Mouse (Mus musculus) liver, postnatal 0 days (tissue): ENCODE results near the gene Mlc1. TPM values are rescaled to one million over a fixed set of nuclear protein-coding genes. Genes with fewer than 3 reads are reported as not detected.

Experiments used
- ATAC-seq: fragments of 200-750 bp; cut with Nextera tagmentation; 2 replicates; pipeline ENCODE4 v1.8.0; 2017; ENCODE audit warnings: mild to moderate bottlenecking, moderate library complexity
- DNase-seq: peaks from one replicate; pipeline ENCODE4 v3.0.0-alpha.2; 2016
- H3K27ac ChIP-seq: fragments of 300-500 bp; sonication (generic); 2 replicates; pipeline ENCODE4 v1.5.1; 2014; ENCODE audit warnings: antibody characterized with exemption, moderate library complexity, mild to moderate bottlenecking, low read depth
- H3K27me3 ChIP-seq: fragments of 300-500 bp; sonication (generic); 2 replicates; pipeline ENCODE4 v1.6.1; 2014; ENCODE audit warnings: low read length, control low read depth, mixed read lengths; ENCODE audit not compliant: insufficient read depth
- H3K36me3 ChIP-seq: fragments of 300-500 bp; sonication (generic); replicated peaks from 2 replicates; pipeline ENCODE4 v1.6.1; 2014; ENCODE audit warnings: mild to moderate bottlenecking, control low read depth, low read length, moderate library complexity, mixed read lengths; ENCODE audit not compliant: insufficient read depth
- H3K4me1 ChIP-seq: fragments of 300-500 bp; sonication (generic); 2 replicates; pipeline ENCODE4 v1.6.1; 2014; ENCODE audit warnings: antibody characterized with exemption, mild to moderate bottlenecking, control low read depth; ENCODE audit not compliant: insufficient read depth
- H3K4me2 ChIP-seq: fragments of 300-500 bp; sonication (generic); 2 replicates; pipeline ENCODE4 v1.6.1; 2014; ENCODE audit warnings: low read depth, mild to moderate bottlenecking, low read length, moderate library complexity, mixed read lengths
- H3K4me3 ChIP-seq: fragments of 300-500 bp; sonication (generic); 2 replicates; pipeline ENCODE4 v1.5.1; 2014; ENCODE audit warnings: low read depth, low read length
- H3K9ac ChIP-seq: fragments of 300-500 bp; sonication (generic); replicated peaks from 2 replicates; pipeline ENCODE4 v1.6.1; 2014; ENCODE audit warnings: mild to moderate bottlenecking, moderate library complexity
- H3K9me3 ChIP-seq: fragments of 300-500 bp; sonication (generic); 2 replicates; pipeline ENCODE4 v1.6.1; 2016; ENCODE audit warnings: mild to moderate bottlenecking, control low read depth, low read length, mixed read lengths
- CTCF ChIP-seq: sonication (generic); IDR thresholded peaks from 2 replicates; pipeline ENCODE4 v1.5.1; 2016; ENCODE audit warnings: antibody characterized with exemption, low read depth
- EP300 ChIP-seq: IDR thresholded peaks from 2 replicates; pipeline ENCODE4 v1.6.1; 2016; ENCODE audit warnings: antibody characterized with exemption, low read depth, mild to moderate bottlenecking
- WGBS: fragments of 180-500 bp; shearing (Covaris S2); extraction: QIAGEN DNeasy Blood & Tissue Kit; methylation state at CpG from one replicate; pipeline ENCODE4 v1.1.7; 2014; ENCODE audit not compliant: insufficient replicate concordance; 5-methylcytosine and 5-hydroxymethylcytosine counted together
- polyA plus RNA-seq: library from polyadenylated mRNA; unstranded; fragments of >200 nt; fragmentation: Nextera tagmentation; extraction: Ambion mirVana; gene quantifications from 2 replicates; pipeline ENCODE4 v1.2.1, GENCODE M21; 2015

Gene Mlc1
- polyA plus RNA-seq, 1 experiment from 2014 or later = not detected

DNA sequence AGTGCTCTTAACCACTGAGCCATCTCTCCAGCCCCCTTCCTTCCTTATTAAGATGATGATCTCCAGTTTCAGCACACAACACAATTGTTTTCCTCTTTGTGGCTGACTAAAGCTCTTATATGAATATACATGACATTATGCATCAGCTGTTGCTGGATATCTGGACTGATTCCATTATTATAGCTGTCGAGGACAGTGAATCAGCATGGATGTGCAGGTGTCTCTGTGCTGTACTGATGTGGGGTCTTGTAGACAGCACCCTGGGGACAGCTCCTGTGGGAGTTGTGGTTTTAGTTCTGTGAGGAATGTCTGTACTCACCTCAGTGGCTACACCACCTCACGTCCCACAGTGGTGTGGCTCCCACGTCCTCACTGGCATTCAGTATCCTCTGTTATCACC is 22.4 kb upstream of the Mlc1 start:
- 62% methylated on average over 3 of the region's 3 CpGs for WGBS
- H3K4me3 ChIP-seq = no peak overlapping the region
- 0 out of 2 replicates have a peak, but pooled peaks cover 4% of the 10 kb centered on the region for H3K27me3 ChIP-seq
- no peak for DNase-seq
- no peak for ATAC-seq
- H3K9me3 ChIP-seq = no peaks in the 10 kb centered on the region
- no peak for TF ChIP-seq EP300
- no peak for TF ChIP-seq CTCF
- no peaks in the 10 kb centered on the region for H3K4me1 ChIP-seq
- H3K9ac ChIP-seq = no peak overlapping the region
- no peak overlapping the region for H3K4me2 ChIP-seq
- H3K36me3 ChIP-seq = no peaks in the 10 kb centered on the region
- H3K27ac ChIP-seq = no peak overlapping the region

DNA sequence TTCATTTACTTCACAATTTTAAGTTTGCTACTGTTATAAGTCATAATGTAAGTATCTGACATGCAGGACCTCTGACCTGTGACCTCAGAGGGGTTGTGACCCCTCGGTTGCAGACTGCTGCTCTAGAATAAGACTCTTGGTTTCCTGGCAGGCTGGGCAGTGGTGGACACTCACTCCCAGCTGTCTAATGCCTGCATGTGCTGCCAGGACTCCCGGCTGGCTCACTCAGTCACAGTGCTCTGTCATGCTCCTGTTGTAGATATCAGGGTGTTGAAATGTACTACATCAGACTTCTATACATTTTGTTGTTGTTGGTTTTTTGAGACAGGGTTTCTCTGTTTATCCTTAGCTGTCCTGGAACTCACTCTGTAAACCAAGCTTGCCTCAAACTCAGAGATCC is 21.6 kb upstream of the Mlc1 start:
- H3K27me3 ChIP-seq = 0 out of 2 replicates have a peak, but pooled peaks cover 4% of the 10 kb centered on the region
- no peak overlapping the region for H3K4me3 ChIP-seq
- DNase-seq = no peak
- H3K36me3 ChIP-seq = no peaks in the 10 kb centered on the region
- H3K4me1 ChIP-seq = no peaks in the 10 kb centered on the region
- H3K4me2 ChIP-seq = no peak overlapping the region
- H3K9me3 ChIP-seq = no peaks in the 10 kb centered on the region
- ATAC-seq = no peak
- no peak overlapping the region for H3K27ac ChIP-seq
- H3K9ac ChIP-seq = no peak overlapping the region
- 46% methylated on average over 2 of the region's 2 CpGs for WGBS
- no peak for TF ChIP-seq CTCF
- no peak for TF ChIP-seq EP300

DNA sequence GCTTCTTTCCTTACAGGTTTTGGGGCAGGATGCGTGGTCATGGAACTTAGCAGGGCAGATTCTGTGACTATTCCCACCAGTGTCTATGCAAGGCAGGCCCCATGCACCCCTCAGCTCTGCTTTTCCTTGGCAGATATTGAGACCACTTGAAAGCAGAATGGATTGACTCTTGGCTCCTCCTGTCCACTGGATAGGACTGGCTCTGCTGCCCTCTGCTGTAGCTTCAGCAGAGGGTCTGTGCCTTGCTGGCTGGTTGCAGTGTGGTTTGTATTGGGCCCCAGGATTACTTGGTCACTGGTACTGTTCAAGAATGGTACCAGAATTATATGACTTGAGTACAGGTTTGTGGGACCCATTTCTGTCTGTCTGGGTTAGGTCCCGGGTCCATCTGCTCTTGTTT is 20.3 kb upstream of the Mlc1 start:
- H3K9me3 ChIP-seq = no peaks in the 10 kb centered on the region
- no peak for ATAC-seq
- H3K36me3 ChIP-seq = no peaks in the 10 kb centered on the region
- H3K27me3 ChIP-seq = 0 out of 2 replicates have a peak, but pooled peaks cover 4% of the 10 kb centered on the region
- H3K9ac ChIP-seq = no peak overlapping the region
- H3K4me1 ChIP-seq = no peaks in the 10 kb centered on the region
- no peak for DNase-seq
- peak; percentile 48 for TF ChIP-seq CTCF
- TF ChIP-seq EP300 = no peak
- WGBS = 60% methylated on average over 2 of the region's 2 CpGs
- H3K4me2 ChIP-seq = no peak overlapping the region
- no peak overlapping the region for H3K4me3 ChIP-seq
- H3K27ac ChIP-seq = no peak overlapping the region

GRCm38 (mm10) chr15:88998636-88999035 is 19.8 kb upstream of the Mlc1 start:
- no peak overlapping the region for H3K4me3 ChIP-seq
- no peaks in the 10 kb centered on the region for H3K9me3 ChIP-seq
- no peaks in the 10 kb centered on the region for H3K4me1 ChIP-seq
- TF ChIP-seq EP300 (no peak), CTCF (no peak)
- 0 out of 2 replicates have a peak, but pooled peaks cover 4% of the 10 kb centered on the region for H3K27me3 ChIP-seq
- no peak overlapping the region for H3K27ac ChIP-seq
- no peak overlapping the region for H3K4me2 ChIP-seq
- no peak for ATAC-seq
- no peak for DNase-seq
- WGBS = 72% methylated on average over 8 of the region's 8 CpGs
- H3K9ac ChIP-seq = no peak overlapping the region
- H3K36me3 ChIP-seq = no peaks in the 10 kb centered on the region

- no peak overlapping the region for H3K4me3 ChIP-seq
- no peaks in the 10 kb centered on the region for H3K27me3 ChIP-seq
- no peaks in the 10 kb centered on the region for H3K36me3 ChIP-seq
- WGBS = 32% methylated on average over 2 of the region's 2 CpGs
- no peak overlapping the region for H3K4me2 ChIP-seq
- H3K27ac ChIP-seq = no peak overlapping the region
- H3K4me1 ChIP-seq = no peaks in the 10 kb centered on the region
- no peak overlapping the region for H3K9ac ChIP-seq
- ATAC-seq = no peak
- TF ChIP-seq CTCF (no peak), EP300 (no peak)
- DNase-seq = no peak
- no peaks in the 10 kb centered on the region for H3K9me3 ChIP-seq
Measured at GRCm38 (mm10) chr15:88989236-88989635, 10.4 kb upstream of the Mlc1 start.

DNA sequence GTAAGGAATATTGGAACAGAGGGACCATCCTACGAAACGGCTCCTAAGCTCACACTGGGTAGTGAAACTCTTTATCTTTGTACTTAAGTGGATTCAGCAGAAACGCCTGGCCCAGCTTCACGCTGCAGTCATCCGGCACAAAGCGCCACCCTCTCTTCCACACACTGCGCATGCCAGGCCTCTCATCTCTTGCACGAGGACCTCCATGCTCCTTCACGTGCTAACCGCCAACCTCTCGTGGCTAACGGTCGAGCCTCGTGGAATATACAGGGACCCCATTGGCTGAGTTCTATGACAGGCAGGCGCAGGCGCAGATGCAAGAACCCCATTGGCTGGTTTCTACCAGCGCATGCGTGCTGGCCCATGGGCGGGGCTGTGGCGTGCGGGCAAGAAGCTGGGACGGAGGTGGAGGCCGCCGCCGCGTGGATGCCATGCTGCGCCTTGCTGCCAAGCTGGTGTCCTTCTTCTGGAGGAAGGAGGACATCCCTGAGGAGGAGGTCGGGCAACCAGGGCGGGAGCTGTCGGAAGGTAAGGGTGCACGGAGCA is 3.8 kb upstream of the Mlc1 start, which contains the start of gene Mov10l1:
Gene Mov10l1 (plus strand): TSS at position 376 of the 546 bp plus-strand sequence.
- no peak for ATAC-seq
- Histone ChIP-seq H3K4me1 (no peaks in the 10 kb centered on the region), H3K9ac (no peak within 1 kb of the TSS), H3K27me3 (no peaks in the 10 kb centered on the region), H3K27ac (no peak within 1 kb of the TSS), H3K4me2 (no peak within 1 kb of the TSS), H3K4me3 (no peak within 1 kb of the TSS), H3K9me3 (no peaks in the 10 kb centered on the region), H3K36me3 (no peaks in the 10 kb centered on the region)
- DNase-seq = no peak
- TF ChIP-seq EP300 = no peak
- no peak for TF ChIP-seq CTCF
- WGBS = 81% methylated on average over 31 of the region's 31 CpGs

DNA sequence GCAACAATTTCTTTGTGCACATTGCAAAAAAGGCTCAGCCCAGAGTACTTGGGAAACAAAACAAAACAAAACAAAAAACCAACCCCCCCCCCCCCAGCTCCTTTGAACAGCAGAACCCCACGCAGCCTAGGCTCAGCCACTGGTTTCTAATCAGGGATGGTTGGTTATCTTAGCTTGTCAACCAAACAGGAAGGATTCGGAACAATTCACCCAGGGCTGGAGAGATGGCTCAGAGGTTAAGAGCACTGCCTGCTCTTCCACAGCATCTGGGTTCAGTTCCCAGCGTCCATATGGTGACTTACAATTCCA is 285 bp upstream of the Mlc1 start:
- Histone ChIP-seq H3K27ac (no peak overlapping the region), H3K4me2 (no peak overlapping the region), H3K27me3 (no peaks in the 10 kb centered on the region), H3K9ac (no peak overlapping the region), H3K9me3 (no peaks in the 10 kb centered on the region), H3K36me3 (no peaks in the 10 kb centered on the region), H3K4me1 (no peaks in the 10 kb centered on the region), H3K4me3 (no peak overlapping the region)
- TF ChIP-seq EP300 (no peak), CTCF (no peak)
- no peak for ATAC-seq
- DNase-seq = no peak
- WGBS = 54% methylated on average over 3 of the region's 3 CpGs
